Mouse (Mus musculus) lung, postnatal 4 days (tissue): ENCODE data around the gene Gm3099.
"Not testable (repeated sequence)": the region's sequence is repeated elsewhere in the genome, so short reads cannot be mapped to it uniquely, and the experiment has no call there.

ENCODE experiments used
- DNase-seq, 2 experiments: peaks; one replicate each; pipeline ENCODE4 v3.0.0; 2021

Gm3099 gene

GRCm38 (mm10) chr14:3998094-3998493 lies at the start of gene Gm3099:
TSS of gene Gm3099 (plus strand) at chr14:3998394.
- not testable (repeated sequence) for DNase-seq

GRCm38 (mm10) chr14:3963247-3963646 lies 34.9 kb upstream of the Gm3099 start, which contains the start of gene Gm3095:
TSS of gene Gm3095 (plus strand) at chr14:3963547.
- not testable (repeated sequence) for DNase-seq

- not testable (repeated sequence) for DNase-seq
These were observed 25.4 kb downstream of the Gm3099 start, which contains the start of gene Gm5796 for GRCm38 (mm10) chr14:4023641-4024040. TSS of gene Gm5796 (plus strand) at chr14:4023941.
